Mouse (Mus musculus): Measurements from ENCODE around the gene Zcchc17.

DNA sequence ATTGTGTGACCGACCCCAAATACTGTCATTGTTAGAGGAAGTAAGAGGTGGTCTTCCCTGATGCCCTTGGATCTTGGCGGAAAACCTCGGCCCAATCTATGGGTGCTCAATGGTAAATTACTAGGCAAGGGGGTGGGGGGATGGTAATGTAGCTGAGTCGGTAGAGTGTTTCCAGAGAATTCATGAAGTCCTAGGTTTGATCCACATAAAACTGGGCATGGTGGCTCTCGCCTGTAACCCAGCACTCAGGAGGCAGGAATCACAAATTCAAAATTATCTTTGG is 84.0 kb downstream of the Zcchc17 start:
- TF ChIP-seq MAX (IDR thresholded peaks at IDR 0.05) (no peak), CTCF (IDR thresholded peaks at IDR 0.05; ENCODE audit: control insufficient read depth, insufficient read depth, insufficient read length) (no peak), MYOG (IDR thresholded peaks at IDR 0.05; ENCODE audit: control insufficient read depth, extremely low read depth, insufficient read length) (no peak), CEBPB (IDR thresholded peaks at IDR 0.05; ENCODE audit: low read depth) (no peak), USF1 (IDR thresholded peaks at IDR 0.05; ENCODE audit: low read depth) (no peak), MYOD1 (IDR thresholded peaks at IDR 0.05; ENCODE audit: control insufficient read depth, insufficient read length, low read depth) (no peak)

Data from C2C12 (cell line).